Mouse (Mus musculus) T-cell, adult 2 months (primary cell): ENCODE results near the gene Tssk6.
"Not testable (repeated sequence)": the region's sequence is repeated elsewhere in the genome, so short reads cannot be mapped to it uniquely, and the experiment has no call there.

Experiments
- DNase-seq: peaks from one replicate; pipeline ENCODE4 v3.0.0; 2022; ENCODE audit warnings: low spot score

The Tssk6 gene

DNA sequence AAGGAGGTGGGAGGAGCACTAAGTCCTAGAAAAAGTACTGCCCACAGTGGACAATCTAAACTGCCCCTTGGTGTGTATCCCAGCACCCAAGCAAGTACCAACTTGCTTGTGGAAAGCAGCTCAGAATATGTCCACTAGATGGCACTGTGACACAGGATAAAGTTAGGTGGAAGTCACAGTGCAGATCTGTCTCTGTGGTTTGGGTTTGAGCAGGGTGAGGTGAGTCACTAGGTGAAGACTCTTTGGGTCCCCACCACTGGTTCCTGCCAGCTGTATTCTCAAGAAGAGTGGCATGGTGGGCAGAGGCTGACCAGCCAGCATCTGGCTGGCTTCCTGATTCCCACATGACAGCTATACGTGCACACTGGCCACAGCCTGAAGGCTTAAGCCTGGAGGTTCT, 17.0 kb downstream of the Tssk6 start:
- DNase-seq, result peak; percentile 83

DNA sequence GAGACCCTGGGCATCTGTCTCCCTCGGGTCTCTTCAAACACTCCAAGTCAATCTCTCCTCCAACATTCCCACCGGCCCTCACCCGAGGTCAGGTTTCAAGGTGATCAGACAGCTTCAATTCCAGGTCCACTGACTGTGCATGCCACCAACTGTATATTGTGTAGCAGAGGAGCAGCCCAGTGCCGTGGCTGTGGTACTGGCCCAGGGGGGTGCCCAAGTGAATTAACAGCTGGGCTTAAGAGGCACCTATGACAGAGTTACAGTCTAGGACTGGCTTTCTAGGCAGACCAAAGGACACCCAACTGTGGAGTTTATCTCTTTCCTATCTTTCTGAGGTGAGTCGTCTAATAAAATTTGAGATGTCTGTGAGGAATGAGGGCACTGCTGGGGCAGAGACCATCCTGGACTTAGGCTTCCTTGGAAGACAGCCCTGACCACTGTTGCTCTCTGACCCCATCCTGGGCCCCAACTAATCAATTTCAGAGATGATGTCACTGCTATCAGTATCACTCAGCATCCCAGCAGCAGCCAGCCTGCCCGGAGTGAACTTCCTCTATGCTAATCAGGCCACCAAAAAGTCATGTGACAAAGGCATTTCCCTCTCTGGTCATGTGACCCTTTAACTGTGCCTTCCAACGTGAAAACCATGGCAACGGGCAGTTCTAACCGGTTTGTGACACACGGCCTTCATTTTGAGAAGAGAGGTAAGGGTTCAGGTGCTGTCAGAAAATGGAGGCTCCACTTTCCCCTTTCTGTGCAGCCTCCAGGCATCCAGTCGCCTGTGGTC, 18.1 kb downstream of the Tssk6 start:
- DNase-seq, result peak; percentile 89

DNA sequence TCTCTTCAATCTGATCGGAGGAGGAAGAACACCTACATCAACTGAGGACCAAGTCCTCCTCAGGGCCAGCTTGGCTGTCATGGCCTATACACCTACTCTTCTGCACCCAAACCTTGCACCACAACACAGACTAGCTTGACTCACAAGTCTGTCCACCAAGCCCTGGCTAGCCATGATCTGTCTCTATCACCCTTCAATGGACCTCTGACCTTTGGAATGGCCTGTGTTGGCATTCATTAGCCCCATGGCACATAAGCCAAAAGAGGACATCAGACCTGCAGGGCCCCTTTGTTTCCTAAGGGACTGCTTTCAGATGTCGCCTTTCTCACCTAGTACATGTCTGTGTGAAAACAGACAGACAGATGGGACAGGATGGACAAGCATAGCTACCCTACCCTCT, 19.2 kb downstream of the Tssk6 start:
- no peak for DNase-seq

DNA sequence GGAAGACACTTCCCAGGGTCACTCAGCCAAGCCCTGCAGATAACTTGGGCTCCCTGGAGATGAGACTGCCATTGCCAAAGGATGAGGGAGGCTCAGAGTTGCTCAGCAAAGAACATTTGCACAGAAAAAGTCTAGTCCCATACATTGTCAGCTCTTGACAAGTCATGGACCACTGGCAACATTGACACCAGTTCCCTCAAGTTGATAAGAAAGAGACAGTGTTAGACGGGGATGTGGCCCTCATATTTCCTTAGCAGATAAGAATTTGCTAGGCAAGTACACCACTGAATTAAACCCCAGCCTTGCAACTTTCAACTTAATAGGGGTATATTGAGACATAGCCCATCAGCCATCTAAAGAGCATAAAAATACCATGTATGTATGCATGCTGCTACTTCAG, 22.0 kb downstream of the Tssk6 start:
- no peak for DNase-seq

DNA sequence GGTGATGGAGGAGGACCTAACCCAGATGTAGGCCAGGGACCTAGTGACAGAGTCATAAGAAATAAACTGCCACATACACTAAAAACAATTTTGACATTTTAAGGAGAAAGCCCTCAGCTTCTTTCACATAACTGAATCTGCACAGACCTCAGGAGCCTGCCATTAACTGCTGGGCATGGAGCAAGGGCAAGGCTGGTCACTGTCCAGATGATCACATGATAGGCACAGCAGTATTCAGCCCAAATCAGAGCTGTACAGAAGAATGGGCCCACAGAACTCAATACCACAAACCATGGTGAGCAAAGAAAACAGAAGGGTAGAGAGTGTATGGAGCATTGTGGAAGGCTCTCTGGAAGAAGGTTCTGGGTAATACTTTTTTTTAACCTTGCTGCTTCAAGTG, 24.9 kb downstream of the Tssk6 start:
- no peak for DNase-seq

DNA sequence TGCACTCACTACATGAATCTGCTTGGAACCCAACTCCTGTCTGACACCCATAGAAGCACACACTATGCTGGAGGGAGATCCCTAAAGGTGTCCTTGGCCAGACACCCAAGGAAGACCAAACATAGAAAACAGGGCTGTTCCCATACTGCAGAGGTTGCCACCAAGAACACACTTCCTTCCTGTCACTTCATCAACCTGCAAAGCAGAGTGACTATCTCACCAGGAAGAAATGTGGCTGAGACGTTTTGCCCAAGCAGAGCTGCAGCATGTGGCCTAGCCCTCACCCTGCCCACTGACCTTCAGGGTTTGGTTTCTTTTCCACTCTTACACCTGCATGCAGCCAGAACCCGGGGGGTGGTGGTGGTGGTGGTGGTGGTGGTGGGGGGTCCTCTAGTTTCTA, 31.8 kb downstream of the Tssk6 start:
- DNase-seq, result no peak

DNA sequence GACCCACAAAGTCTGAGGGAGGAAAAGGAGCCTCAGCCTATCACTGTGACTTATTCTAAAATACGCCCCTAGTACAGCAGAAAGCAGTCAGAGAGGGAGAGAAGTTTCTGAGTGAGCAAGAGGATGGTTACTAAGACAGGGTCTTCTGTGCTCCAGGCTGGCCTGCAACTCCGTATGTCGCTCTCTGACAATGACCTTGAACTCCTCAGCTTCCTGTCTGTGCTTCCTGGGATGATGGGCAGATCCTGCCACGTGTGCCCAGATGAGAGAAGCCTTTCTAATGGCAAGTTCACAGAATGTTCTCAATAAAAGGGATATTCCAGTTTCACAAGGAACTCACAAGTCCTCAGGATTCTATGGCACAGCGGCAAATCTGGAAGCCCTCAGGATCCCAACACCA, 32.6 kb downstream of the Tssk6 start:
- DNase-seq, result no peak

DNA sequence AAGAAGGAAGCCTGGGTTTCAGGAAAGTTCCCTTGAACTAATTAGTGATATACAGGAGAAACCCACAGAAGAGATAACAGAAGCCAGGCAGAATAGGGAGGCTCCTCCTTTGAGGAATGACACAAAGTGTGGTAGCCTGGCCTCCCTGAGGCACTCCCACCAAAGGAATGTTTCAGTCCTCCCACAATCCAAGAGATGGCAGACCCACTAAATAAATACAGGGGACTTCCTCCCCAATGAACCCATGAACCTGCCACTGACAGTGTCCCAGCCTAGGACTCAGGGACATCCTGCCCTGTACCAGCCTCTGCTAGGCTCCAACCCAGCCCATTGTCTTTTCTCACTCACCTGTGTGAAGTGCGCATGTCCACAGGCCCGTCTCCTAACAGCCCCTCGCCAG, 33.4 kb downstream of the Tssk6 start:
- no peak for DNase-seq

DNA sequence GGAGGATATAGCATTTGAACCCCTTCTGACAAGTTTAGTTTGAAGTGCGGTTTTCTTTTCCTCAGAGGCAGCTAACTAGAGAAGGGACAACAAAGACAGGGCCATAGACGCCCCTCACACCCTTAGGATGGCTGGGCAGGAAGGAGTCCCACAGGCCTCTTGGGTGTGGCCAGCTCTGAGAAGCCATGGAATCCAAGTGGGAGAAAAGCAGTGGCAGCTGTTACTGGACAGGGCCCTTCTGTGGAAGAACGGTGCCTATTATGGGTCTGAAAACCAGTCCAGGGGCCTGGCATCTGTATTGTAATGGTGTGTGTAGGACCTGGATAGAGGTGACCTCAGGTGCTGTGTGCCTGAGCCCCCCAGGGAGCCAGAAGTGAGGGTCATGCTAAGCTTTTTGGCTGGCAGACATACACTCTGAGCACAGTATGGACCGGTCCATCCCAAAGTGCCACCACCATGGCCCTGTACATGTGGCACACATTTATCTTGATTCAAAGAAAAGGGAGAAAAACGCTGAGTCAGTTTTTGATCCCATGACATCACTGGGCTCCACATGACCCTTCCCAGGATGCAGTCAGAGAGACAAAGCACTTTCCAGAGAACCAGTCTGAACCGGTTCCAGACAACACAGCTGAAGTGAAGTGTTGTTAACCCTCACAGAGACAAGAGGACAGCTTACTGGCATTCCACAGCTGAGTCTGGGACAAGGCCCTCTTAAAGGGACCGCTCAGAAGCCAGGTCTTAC, 34.2 kb downstream of the Tssk6 start:
- DNase-seq, result no peak

DNA sequence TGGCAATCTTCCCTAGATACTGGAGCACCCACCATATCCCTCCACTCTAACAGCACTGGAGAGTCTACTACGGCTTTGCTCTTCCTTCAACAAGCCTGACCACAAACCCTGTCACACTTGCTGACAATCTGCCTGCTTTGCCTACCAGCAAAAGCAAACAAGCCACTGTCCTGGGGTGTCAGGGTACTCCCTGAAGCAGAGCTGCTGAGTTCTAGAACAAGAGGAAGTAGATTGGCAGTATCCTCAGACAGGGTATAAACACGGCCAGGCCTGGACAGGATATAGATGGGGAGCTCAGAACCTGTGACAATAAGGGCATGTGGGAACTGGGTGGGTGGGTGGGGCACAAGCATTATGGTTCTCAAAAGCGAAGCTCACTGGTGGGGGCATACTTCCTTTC, 35.5 kb downstream of the Tssk6 start:
- DNase-seq, result peak; percentile 69

DNA sequence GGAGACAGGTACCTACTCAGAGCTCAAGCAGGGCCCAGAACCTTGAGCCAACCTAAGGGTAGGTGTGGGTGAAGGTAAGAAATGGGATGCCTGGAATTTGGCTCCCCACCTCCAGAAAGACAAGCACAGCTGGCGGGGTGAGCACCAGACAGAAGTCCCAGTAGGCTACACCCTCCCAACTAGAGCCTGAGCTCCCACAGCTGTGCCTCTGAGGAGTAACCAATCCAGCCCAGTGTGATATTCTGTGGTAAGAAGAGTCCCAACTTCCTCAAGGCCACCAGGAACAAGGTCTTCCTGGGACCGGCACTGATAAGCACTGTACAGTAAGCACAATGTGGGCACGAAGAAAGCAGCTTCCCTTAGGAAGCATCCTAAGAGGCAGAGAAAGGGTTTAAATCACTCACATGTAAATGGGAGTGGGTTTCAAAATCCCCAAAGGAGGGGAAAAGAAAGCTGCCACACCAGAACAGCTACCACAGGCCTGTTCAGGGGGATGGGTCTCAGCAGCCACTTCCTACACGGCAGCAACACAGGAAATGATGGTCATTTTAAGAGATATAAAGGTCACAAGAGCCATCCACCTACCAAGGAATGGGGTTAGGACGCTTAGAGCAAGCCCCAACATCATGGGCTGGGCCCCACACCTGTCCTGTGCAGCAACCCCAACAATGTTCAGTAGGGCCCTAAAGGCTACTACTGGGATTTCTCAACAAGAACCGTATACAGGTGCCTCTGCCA, 36.4 kb downstream of the Tssk6 start:
- DNase-seq, result peak; percentile 23

DNA sequence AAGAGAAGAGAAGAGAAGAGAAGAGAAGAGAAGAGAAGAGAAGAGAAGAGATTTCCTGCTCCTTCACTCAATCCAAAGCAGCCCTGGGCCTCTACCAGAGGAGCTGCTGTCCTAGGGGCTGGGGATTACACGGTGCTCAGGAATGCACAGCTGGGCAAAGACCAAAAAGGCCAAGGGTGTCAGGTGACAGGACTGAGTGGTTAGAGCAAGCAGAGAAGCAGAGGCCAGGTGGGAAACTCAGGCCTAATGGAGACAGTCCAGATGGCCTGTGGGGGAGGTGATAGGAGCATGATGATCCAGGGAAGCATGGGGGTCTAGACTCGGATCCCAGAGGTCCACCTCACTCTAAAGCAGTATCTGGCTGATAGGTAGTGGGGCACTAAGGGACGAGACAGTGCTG, 37.6 kb downstream of the Tssk6 start:
- no peak for DNase-seq

DNA sequence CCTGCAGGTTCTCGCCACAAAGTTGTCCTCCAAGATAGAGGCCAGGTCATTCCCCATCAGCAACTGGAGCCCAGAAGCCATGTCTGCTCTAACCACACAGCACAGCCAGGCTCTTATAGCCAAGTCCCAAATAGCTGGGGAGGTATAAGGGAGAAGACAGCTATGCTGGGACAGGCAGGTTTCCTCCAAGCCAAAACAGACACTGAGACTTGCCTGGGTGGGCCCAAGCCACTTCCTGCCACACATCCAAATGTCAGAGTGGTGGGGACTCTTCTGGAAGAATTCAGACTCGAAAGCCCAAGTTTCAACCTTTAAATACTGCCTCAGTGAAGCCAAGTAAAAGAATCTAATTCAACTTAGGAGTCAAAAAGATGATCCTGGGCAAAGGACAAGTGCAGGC, 38.4 kb downstream of the Tssk6 start:
- DNase-seq, result peak; percentile 44

DNA sequence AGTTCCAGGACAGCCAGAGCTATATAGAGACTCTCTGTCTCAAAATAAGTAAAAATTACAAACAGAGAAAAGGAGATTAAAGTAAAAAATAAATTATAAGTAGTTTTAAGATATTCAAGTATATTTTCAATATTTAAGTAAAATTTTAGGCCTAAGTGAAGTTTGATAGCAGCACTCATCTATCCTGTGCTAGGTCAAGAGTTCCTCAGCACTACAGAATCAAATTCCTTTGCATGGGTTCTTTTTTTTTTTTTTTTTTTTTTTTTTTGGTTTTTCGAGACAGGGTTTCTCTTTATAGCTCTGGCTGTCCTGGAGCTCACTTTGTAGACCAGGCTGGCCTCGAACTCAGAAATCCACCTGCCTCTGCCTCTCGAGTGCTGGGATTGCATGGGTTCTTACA, 40.5 kb downstream of the Tssk6 start:
- not testable (repeated sequence) for DNase-seq

DNA sequence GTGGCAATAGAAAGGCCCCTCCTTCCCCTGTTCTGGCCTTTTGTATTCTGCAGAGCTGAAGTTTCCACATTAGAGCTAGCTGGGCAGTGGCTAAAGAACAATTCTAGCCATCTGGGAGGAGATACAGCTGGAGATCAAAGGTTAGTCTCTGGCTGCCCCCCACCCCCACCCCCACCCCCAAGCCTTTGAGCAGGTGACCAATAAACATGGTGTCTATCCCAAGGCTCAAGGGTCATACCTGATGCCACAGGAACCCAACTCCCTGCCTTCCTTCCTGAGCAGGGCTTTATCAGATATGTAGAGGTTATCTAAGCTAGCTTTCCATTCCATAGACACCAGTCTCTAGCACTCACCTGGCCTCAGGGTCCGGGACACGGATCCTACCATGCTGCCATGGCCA, 48.3 kb downstream of the Tssk6 start:
- no peak for DNase-seq
